Mouse (Mus musculus): Measurements from ENCODE around the gene Zkscan17. TPM values are rescaled to one million over a fixed set of nuclear protein-coding genes. Genes with fewer than 3 reads are reported as not detected.
A peak's percentile ranks its signal among the peaks of the same experiment; 100 is the strongest.
"Not testable (repeated sequence)": the region's sequence is repeated elsewhere in the genome, so short reads cannot be mapped to it uniquely, and the experiment has no call there.

Gene Zkscan17
- 1 to 10 TPM; 8.8 to 9.9 TPM for total RNA-seq (2021)

GRCm38 (mm10) chr11:59526472-59527080 is at the start of gene Zkscan17:
TSS of gene Zkscan17 (minus strand) at chr11:59526751.
- no peak for DNase-seq (ENCODE audit: low spot score in 2 of 2)

GRCm38 (mm10) chr11:59576135-59576534 is 49.6 kb upstream of the Zkscan17 start, which contains the start of gene Olfr222:
TSS of gene Olfr222 (minus strand) at chr11:59576235.
- DNase-seq (ENCODE audit: low spot score in 2 of 2); intact Hi-C loops (cut with DNase I): not testable (repeated sequence)

More at GRCm38 (mm10) chr11:59526472-59527080, at the start of gene Zkscan17:
- intact Hi-C loops (cut with DNase I): loop anchor here (10.0 kb wide), 2 partner anchors 218 to 258 kb away; partner anchors contain the start of gene Pld6

DNA sequence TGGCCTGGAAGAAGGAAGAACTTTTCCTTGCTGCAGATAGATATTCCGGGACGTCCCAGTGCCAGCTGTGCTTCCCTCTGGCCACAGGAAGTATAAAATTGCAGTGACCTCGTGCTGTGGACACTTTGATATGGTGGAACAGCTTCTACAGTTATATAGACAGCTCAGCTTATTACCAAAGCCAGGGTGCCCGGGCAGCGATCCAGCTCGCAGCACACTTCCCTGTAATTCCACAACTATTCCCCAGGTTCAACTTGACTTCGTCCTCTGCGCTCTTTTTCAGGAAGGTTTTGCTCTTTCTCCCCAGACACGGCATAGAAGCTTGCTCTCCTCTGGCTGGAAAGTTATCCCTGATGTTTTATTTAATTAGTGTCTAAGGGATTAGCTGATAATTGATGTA is 49.2 kb upstream of the Zkscan17 start:
- intact Hi-C loops (cut with DNase I): no loop called here
- no peak for DNase-seq (ENCODE audit: low spot score in 2 of 2)

DNA sequence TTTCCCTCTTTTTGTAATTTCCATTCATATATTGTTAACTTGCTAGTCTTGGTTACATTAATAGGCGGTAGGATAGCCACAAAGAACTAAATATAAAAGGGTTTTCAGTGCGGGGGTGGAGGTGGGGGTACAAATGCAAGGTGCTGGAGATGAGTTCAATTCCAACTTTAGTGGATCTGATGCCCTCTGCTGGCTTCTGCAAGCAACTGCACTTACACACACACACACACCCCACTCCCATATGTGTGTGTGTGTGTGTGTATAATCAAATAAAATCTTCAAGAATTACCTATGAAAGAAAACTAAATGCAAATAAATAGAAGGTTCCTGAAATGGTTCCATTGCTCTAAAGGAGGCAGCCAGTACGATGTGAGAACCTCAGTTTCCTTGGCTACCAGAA is 42.8 kb upstream of the Zkscan17 start:
- intact Hi-C loops (cut with DNase I): loop anchor here (1.0 kb wide), 1 partner anchor 44 kb away; no protein-coding TSS in a partner anchor
- no peak for DNase-seq (ENCODE audit: low spot score in 2 of 2)

DNA sequence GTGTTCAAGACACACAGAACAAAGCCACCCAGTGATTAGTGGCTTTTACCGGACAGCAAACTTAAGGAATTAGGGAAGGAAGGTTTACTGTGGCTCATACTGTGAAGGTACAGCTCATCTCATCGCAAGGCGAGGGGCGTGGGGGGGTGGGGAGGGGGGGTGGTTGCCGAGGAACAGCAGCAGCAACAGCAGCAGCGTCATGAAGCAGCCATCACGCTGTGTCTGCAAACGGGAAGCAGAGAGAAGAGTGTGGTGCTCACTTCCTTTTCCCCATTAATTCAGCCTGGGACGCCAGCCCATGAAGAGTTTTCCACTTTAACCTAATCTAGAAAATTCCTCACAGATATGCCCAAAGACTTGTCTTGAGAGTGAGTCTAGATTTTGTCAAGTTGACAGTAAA is 36.3 kb upstream of the Zkscan17 start:
- DNase-seq (ENCODE audit: low spot score in 2 of 2): no peak
- intact Hi-C loops (cut with DNase I): no loop called here

- no peak for DNase-seq (ENCODE audit: low spot score in 2 of 2)
- intact Hi-C loops (cut with DNase I): no loop called here
These were observed 35.8 kb upstream of the Zkscan17 start for GRCm38 (mm10) chr11:59562336-59562735.

GRCm38 (mm10) chr11:59560906-59561305 is 34.4 kb upstream of the Zkscan17 start:
- no peak for DNase-seq (ENCODE audit: low spot score in 2 of 2)
- intact Hi-C loops (cut with DNase I): no loop called here

- intact Hi-C loops (cut with DNase I): no loop called here
- no peak for DNase-seq (ENCODE audit: low spot score in 2 of 2)
These were observed 28.0 kb upstream of the Zkscan17 start for GRCm38 (mm10) chr11:59554535-59554934.

DNA sequence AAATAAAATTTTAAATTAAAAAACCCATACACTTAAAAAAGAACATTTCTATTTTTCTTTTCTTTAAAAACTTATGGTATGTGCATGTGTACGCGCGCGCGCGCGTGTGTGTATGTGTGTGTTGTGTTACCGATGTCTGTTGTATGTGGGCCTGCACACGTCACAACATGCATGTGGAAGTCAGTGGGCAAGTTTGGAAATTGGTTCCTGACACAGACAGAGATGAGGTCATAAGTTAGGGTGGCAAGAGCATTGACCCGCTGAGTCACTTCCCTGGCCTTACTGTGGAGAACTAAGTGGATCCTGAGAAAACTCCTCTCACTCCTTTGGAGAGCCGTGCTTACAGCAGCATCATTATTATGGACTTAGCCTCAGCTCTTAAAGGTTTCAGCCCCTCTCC is 27.6 kb upstream of the Zkscan17 start:
- no peak for DNase-seq (ENCODE audit: low spot score in 2 of 2)
- intact Hi-C loops (cut with DNase I): no loop called here

DNA sequence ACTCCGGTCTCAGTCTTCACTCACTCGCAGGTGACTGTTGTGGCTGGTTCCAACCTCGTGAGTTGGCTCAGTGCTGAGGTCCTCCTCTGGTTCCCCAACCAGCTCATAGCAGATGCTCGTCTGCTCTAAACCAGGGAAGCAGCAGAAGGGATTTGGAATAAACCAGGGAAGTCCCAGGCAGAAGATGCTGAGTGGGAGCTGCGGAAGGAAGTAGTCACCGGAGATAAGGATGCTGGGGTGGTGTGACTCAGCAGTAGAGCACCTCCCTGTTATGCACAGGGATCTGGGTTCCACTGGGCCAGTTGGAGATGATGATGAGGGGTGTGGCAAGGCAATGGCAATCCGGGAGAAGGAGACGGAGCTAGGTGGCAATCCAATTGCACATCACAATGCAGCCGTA is 17.5 kb upstream of the Zkscan17 start:
- peak in 1 of 2 experiments; percentile 37 for DNase-seq (ENCODE audit: low spot score in 2 of 2)
- intact Hi-C loops (cut with DNase I): no loop called here

- DNase-seq (ENCODE audit: low spot score in 2 of 2): no peak
- intact Hi-C loops (cut with DNase I): no loop called here
These were observed 16.8 kb upstream of the Zkscan17 start for GRCm38 (mm10) chr11:59543376-59543775.

GRCm38 (mm10) chr11:59542442-59542841 is 15.9 kb upstream of the Zkscan17 start:
- intact Hi-C loops (cut with DNase I): no loop called here
- DNase-seq (ENCODE audit: low spot score in 2 of 2): no peak

DNA sequence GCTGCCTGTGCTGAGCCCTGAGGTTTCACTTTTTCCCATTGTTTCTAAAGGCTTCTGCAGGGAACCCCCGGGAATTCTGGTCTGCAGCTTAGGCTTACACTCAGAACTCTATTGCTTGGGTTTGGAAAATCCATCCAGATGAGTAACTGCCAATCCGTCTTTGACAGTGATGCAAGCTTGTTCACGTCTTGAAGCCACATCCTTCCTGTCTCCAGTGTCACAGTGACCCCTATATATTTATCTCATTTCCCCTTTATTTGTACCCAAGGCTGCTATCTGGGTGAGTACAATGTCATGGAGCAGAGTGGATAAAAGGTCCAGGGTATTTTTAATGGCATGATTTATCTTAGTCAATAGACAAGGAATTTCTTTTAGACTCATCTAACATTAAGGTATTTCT is 14.8 kb upstream of the Zkscan17 start, which contains the start of gene Nlrp3:
Gene Nlrp3, plus strand, starts transcription at position 245 of the 400 bp plus-strand sequence.
- intact Hi-C loops (cut with DNase I): no loop called here
- DNase-seq (ENCODE audit: low spot score in 2 of 2): no peak

DNA sequence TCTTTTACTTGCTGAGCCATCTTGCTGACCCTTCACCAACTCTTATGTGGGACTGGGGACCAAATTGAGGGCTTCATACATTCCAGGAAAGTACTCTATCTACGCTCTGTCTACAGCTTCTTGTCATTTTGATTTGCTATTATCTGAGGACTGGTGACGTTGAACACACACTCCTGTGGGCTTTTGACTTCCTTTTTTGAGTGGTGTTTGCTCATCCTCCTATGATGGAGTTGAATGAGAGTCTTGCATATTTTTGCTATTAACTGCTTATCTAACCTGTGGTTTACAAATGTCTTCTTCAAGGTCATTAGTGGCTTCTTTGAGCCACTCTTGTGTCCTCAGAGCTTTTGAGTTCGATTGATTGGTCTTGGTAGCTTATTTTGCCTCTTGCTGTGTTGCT is 13.6 kb upstream of the Zkscan17 start:
- DNase-seq (ENCODE audit: low spot score in 2 of 2): no peak
- intact Hi-C loops (cut with DNase I): no loop called here

DNA sequence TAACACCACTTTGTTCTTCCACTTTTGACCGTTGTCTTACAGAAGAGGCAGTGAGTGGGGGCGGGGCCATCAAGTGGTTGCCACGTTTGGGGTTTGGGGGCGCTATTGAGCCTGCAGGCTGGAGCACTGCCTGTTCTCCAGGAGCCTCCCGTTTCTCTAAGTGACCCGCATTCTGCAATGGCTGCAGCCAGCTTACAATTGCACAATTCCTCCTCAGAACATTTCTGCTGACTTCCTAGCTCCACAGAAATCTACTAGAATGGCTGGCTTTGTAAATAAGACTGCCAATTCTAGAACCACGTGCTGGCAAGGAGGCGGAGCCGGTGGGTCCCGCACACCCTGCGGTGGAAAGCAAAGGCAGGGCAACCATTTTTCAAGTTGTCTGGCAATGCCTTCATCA is 11.8 kb upstream of the Zkscan17 start:
- DNase-seq (ENCODE audit: low spot score in 2 of 2): peak in 1 of 2 experiments; percentile 29
- intact Hi-C loops (cut with DNase I): no loop called here

- DNase-seq (ENCODE audit: low spot score in 2 of 2): no peak
- intact Hi-C loops (cut with DNase I): no loop called here
These were observed 10.9 kb upstream of the Zkscan17 start for GRCm38 (mm10) chr11:59537218-59538130.

DNA sequence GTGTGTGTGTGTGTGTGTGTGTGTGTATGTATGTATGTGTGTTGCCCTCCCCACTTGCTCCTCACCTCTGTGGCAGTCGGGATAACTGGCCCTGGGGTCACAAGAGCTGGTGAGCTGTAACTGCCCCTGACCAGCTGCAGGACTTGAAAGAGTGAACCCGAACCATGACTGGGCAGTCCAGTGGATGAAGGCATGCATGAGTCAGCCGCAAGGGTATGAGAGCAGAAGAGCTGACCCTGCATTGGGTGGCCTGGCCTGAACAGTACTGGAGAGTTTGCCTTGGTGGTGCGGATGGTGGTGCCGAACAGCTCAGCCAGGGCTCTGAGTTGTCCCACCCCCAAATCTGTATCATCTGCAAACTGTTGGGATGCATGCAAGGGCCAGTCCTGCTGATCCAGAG is 5.0 kb upstream of the Zkscan17 start:
- DNase-seq (ENCODE audit: low spot score in 2 of 2): no peak
- intact Hi-C loops (cut with DNase I): no loop called here

DNA sequence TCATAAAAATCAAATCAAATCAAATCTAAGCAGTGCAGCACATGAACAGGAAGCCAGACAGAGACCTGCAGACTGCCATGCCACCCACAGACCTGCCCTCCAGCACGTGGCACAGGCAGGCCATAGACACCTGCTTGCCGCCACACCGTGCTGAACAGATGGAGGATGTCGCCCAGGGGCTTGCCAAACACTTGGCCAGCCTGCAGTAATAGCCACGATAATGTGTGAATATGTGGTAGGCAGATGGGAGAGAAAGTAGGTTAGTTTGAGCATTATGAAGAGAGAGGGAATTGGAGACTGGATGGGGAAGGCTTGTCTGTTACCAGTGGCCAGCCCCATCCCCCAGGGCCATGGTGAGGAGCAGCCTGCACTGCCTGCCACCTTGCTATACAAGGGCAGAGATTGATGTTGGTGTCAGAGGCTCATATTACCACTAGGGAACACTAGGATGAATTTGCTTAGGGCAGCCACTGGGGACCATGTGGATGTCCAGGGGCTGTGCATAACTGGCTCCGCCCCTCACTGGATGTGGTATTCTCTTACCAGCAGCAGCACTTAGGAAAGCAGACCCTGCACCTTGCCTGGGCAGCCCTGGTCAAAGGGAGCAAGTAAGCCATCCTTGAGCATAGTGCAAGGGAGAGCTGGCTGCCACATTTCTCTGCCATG is 4.5 kb upstream of the Zkscan17 start:
- peak; percentile 49 to 62 for DNase-seq (ENCODE audit: low spot score in 2 of 2)
- intact Hi-C loops (cut with DNase I): no loop called here

GRCm38 (mm10) chr11:59530221-59530620 is 3.7 kb upstream of the Zkscan17 start:
- intact Hi-C loops (cut with DNase I): no loop called here
- DNase-seq (ENCODE audit: low spot score in 2 of 2): no peak

- intact Hi-C loops (cut with DNase I): loop anchor here (1.0 to 10.0 kb wide), 4 partner anchors 44 to 260 kb away; partner anchors contain the start of gene Pld6
- peak; percentile 74 to 79 for DNase-seq (ENCODE audit: low spot score in 2 of 2)
These were observed 1.3 kb downstream of the Zkscan17 start for GRCm38 (mm10) chr11:59525237-59525636.

Measured in left cerebral cortex, postnatal 36 days (tissue).